Mouse (Mus musculus): Measurements from ENCODE around the gene Ly6c2. TPM values are rescaled to one million over a fixed set of nuclear protein-coding genes. Genes with fewer than 3 reads are reported as not detected.
"Not testable (repeated sequence)": the region's sequence is repeated elsewhere in the genome, so short reads cannot be mapped to it uniquely, and the experiment has no call there.

The Ly6c2 gene
- 0.88 TPM in 1 of 2 replicates, not detected in the other for polyA plus RNA-seq (2014; fragmentation: Nextera tagmentation; extraction: Ambion mirVana)

DNA sequence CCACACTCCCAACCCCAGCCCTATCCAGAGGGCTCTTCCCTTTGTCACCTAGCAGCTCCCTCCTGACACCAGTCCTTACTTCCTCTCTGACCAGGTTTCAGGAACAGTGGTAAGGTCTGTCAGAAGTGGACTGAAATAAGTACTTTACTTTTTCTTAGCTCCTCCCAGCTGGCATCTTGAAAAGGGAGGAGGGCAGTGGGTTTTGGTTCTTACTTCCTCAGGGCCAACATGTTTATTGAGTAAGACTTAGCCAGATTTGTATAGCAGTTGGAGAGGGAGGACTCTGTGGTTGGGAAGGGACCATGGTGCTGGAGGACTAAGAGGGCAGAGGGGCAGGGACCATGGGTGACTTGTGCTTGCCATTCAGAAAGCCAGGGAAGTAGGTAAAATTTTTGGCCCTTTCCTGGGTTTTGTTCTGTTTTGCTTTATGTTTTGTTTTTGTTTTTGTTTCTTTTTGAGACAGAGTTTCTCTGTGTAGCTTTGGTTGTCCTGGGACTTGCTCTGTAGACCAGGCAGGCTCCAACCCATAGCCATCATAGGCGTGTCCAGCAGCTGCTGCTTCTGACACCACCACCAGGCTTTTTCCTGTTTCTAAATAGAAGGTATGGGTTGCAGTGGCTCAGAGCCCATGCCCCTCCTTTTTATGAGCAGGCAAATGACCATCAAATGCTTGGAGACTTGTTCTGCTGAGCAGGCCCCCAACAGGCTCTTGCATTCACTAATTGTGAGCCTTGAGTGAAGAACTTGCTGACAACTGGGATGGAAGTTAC, at the start of gene Ly6c2:
Gene Ly6c2 (minus strand): TSS at position 110 of the 770 bp plus-strand sequence.
- not testable (repeated sequence) for H3K4me3 ChIP-seq (replicated peaks; ENCODE audit: low read depth, low read length); H3K9ac ChIP-seq (replicated peaks; ENCODE audit: low read length); H3K4me1 ChIP-seq (ENCODE audit: control insufficient read depth, insufficient read depth, low read length); H3K27ac ChIP-seq (replicated peaks; ENCODE audit: low read depth, low read length); H3K27me3 ChIP-seq (ENCODE audit: control insufficient read depth, insufficient read depth, low read length); DNase-seq; ATAC-seq (ENCODE audit: low FRiP score, low TSS enrichment); H3K9me3 ChIP-seq (ENCODE audit: control insufficient read depth, low read length); H3K36me3 ChIP-seq (ENCODE audit: control insufficient read depth, insufficient read depth, low read length); H3K4me2 ChIP-seq (ENCODE audit: low read length)
- WGBS = 100% methylated on average over 1 of the region's 1 CpGs

DNA sequence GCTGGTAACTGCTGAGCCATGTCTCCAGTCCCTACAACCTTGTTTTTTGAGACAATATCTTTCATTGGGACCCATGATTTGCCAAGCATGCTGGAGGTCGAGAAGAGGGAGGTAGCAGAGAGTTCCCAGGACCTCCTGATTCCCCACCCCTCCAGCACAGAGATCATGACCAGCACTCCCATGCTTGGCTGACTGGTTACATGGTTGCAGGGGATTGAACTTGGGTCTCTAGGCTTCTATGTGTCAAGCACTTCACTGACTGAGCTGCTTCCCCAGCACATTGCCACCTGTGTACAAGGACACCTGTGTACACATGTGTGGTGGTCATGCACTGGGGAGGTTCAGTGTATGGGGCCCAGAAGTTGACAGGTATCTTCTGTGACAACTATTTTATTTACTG, 45.9 kb upstream of the Ly6c2 start:
- DNase-seq (no peak), ATAC-seq (ENCODE audit: low FRiP score, low TSS enrichment) (no peak)
- Histone ChIP-seq H3K36me3 (ENCODE audit: control insufficient read depth, insufficient read depth, low read length) (no peaks in the 10 kb centered on the region), H3K9ac (replicated peaks; ENCODE audit: low read length) (no peak overlapping the region), H3K4me1 (ENCODE audit: control insufficient read depth, insufficient read depth, low read length) (no peaks in the 10 kb centered on the region), H3K4me2 (ENCODE audit: low read length) (no peak overlapping the region), H3K9me3 (ENCODE audit: control insufficient read depth, low read length) (no peaks in the 10 kb centered on the region), H3K27me3 (ENCODE audit: control insufficient read depth, insufficient read depth, low read length) (no peaks in the 10 kb centered on the region), H3K27ac (replicated peaks; ENCODE audit: low read depth, low read length) (no peak overlapping the region), H3K4me3 (replicated peaks; ENCODE audit: low read depth, low read length) (no peak overlapping the region)
- WGBS = 55% methylated on average over 1 of the region's 1 CpGs

GRCm38 (mm10) chr15:75154940-75155339, 43.2 kb upstream of the Ly6c2 start, which contains the start of gene Ly6g:
Gene Ly6g, plus strand, starts transcription at chr15:75155240.
- no peak for ATAC-seq (ENCODE audit: low FRiP score, low TSS enrichment)
- Histone ChIP-seq H3K9me3 (ENCODE audit: control insufficient read depth, low read length) (no peaks in the 10 kb centered on the region), H3K27ac (replicated peaks; ENCODE audit: low read depth, low read length) (no peak within 1 kb of the TSS), H3K9ac (replicated peaks; ENCODE audit: low read length) (no peak within 1 kb of the TSS), H3K4me3 (replicated peaks; ENCODE audit: low read depth, low read length) (no peak within 1 kb of the TSS), H3K36me3 (ENCODE audit: control insufficient read depth, insufficient read depth, low read length) (no peaks in the 10 kb centered on the region), H3K4me1 (ENCODE audit: control insufficient read depth, insufficient read depth, low read length) (no peaks in the 10 kb centered on the region), H3K27me3 (ENCODE audit: control insufficient read depth, insufficient read depth, low read length) (no peaks in the 10 kb centered on the region), H3K4me2 (ENCODE audit: low read length) (no peak within 1 kb of the TSS)
- DNase-seq = no peak
- 83% methylated on average over 1 of the region's 1 CpGs for WGBS

- ATAC-seq (ENCODE audit: low FRiP score, low TSS enrichment) = no peak
Observed at GRCm38 (mm10) chr15:75153087-75153486, 41.3 kb upstream of the Ly6c2 start.

GRCm38 (mm10) chr15:75143735-75144134, 32.0 kb upstream of the Ly6c2 start:
- DNase-seq (peak; percentile 1), ATAC-seq (ENCODE audit: low FRiP score, low TSS enrichment) (no peak)
- no peak overlapping the region for H3K27ac ChIP-seq (replicated peaks; ENCODE audit: low read depth, low read length)
- H3K4me2 ChIP-seq (ENCODE audit: low read length) = no peak overlapping the region
- WGBS = 77% methylated on average over 3 of the region's 3 CpGs
- no peak overlapping the region for H3K9ac ChIP-seq (replicated peaks; ENCODE audit: low read length)
- no peak overlapping the region for H3K4me3 ChIP-seq (replicated peaks; ENCODE audit: low read depth, low read length)
- H3K4me1 ChIP-seq (ENCODE audit: control insufficient read depth, insufficient read depth, low read length) = no peaks in the 10 kb centered on the region
- H3K9me3 ChIP-seq (ENCODE audit: control insufficient read depth, low read length) = no peaks in the 10 kb centered on the region
- no peaks in the 10 kb centered on the region for H3K36me3 ChIP-seq (ENCODE audit: control insufficient read depth, insufficient read depth, low read length)
- H3K27me3 ChIP-seq (ENCODE audit: control insufficient read depth, insufficient read depth, low read length) = no peaks in the 10 kb centered on the region

More at GRCm38 (mm10) chr15:75153087-75153486, 41.3 kb upstream of the Ly6c2 start:
- no peak overlapping the region for H3K9ac ChIP-seq (replicated peaks; ENCODE audit: low read length)
- H3K4me1 ChIP-seq (ENCODE audit: control insufficient read depth, insufficient read depth, low read length) = no peaks in the 10 kb centered on the region
- no peak overlapping the region for H3K4me3 ChIP-seq (replicated peaks; ENCODE audit: low read depth, low read length)
- H3K36me3 ChIP-seq (ENCODE audit: control insufficient read depth, insufficient read depth, low read length) = no peaks in the 10 kb centered on the region
- no peak for DNase-seq
- no peak overlapping the region for H3K27ac ChIP-seq (replicated peaks; ENCODE audit: low read depth, low read length)
- H3K27me3 ChIP-seq (ENCODE audit: control insufficient read depth, insufficient read depth, low read length) = no peaks in the 10 kb centered on the region
- H3K4me2 ChIP-seq (ENCODE audit: low read length) = no peak overlapping the region
- H3K9me3 ChIP-seq (ENCODE audit: control insufficient read depth, low read length) = no peaks in the 10 kb centered on the region

- H3K27me3 ChIP-seq (ENCODE audit: control insufficient read depth, insufficient read depth, low read length); H3K27ac ChIP-seq (replicated peaks; ENCODE audit: low read depth, low read length); H3K4me2 ChIP-seq (ENCODE audit: low read length); H3K9ac ChIP-seq (replicated peaks; ENCODE audit: low read length); H3K9me3 ChIP-seq (ENCODE audit: control insufficient read depth, low read length); ATAC-seq (ENCODE audit: low FRiP score, low TSS enrichment); H3K36me3 ChIP-seq (ENCODE audit: control insufficient read depth, insufficient read depth, low read length); H3K4me1 ChIP-seq (ENCODE audit: control insufficient read depth, insufficient read depth, low read length); H3K4me3 ChIP-seq (replicated peaks; ENCODE audit: low read depth, low read length): not testable (repeated sequence)
- 40% methylated on average over 6 of the region's 6 CpGs for WGBS
- DNase-seq = peak; percentile 41
Observed at GRCm38 (mm10) chr15:75141812-75142360, 30.1 kb upstream of the Ly6c2 start.

DNA sequence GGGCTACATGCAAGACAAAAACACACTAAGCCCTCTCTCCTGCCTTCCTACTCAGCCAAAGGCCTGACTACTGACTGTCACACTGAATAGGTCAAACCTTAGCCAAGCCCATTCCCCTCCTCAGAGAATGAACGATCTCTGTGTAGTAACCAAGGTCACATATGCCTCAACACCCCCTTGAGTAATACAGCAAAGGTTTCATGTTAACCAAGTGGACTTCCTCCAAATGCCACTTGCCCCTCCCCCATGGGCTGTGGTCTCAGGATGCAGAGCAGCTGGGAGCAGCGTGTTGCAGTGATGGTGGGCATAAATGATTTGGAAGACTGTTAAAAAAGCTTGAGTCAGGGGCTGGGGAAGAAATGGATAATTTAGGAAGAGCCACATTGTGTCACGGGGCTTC, 26.0 kb upstream of the Ly6c2 start:
- not testable (repeated sequence) for H3K9ac ChIP-seq (replicated peaks; ENCODE audit: low read length); H3K4me3 ChIP-seq (replicated peaks; ENCODE audit: low read depth, low read length); H3K9me3 ChIP-seq (ENCODE audit: control insufficient read depth, low read length); H3K36me3 ChIP-seq (ENCODE audit: control insufficient read depth, insufficient read depth, low read length); H3K27ac ChIP-seq (replicated peaks; ENCODE audit: low read depth, low read length); H3K4me1 ChIP-seq (ENCODE audit: control insufficient read depth, insufficient read depth, low read length); DNase-seq; ATAC-seq (ENCODE audit: low FRiP score, low TSS enrichment); H3K4me2 ChIP-seq (ENCODE audit: low read length); H3K27me3 ChIP-seq (ENCODE audit: control insufficient read depth, insufficient read depth, low read length)
- WGBS = 76% methylated on average over 3 of the region's 3 CpGs

DNA sequence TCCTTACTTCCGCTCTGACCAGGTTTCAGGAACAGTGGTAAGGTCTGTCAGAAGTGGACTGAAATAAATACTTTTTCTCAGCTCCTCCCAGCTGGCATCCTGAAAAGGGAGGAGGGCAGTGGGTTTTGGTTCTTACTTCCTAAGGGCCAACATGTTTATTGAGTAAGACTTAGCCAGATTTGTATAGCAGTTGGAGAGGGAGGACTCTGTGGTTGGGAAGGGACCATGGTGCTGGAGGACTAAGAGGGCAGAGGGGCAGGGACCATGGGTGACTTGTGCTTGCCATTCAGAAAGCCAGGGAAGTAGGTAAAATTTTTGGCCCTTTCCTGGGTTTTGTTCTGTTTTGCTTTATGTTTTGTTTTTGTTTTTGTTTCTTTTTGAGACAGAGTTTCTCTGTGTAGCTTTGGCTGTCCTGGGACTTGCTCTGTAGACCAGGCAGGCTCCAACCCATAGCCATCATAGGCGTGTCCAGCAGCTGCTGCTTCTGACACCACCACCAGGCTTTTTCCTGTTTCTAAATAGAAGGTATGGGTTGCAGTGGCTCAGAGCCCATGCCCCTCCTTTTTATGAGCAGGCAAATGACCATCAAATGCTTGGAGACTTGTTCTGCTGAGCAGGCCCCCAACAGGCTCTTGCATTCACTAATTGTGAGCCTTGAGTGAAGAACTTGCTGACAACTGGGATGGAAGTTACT, 23.5 kb upstream of the Ly6c2 start:
- not testable (repeated sequence) for H3K9me3 ChIP-seq (ENCODE audit: control insufficient read depth, low read length); DNase-seq; H3K9ac ChIP-seq (replicated peaks; ENCODE audit: low read length); H3K36me3 ChIP-seq (ENCODE audit: control insufficient read depth, insufficient read depth, low read length); ATAC-seq (ENCODE audit: low FRiP score, low TSS enrichment); H3K4me1 ChIP-seq (ENCODE audit: control insufficient read depth, insufficient read depth, low read length); H3K4me3 ChIP-seq (replicated peaks; ENCODE audit: low read depth, low read length); H3K27ac ChIP-seq (replicated peaks; ENCODE audit: low read depth, low read length); H3K4me2 ChIP-seq (ENCODE audit: low read length); H3K27me3 ChIP-seq (ENCODE audit: control insufficient read depth, insufficient read depth, low read length)
- 95% methylated on average over 2 of the region's 2 CpGs for WGBS
